Mouse (Mus musculus) thymus, postnatal 4 days (tissue): Measurements from ENCODE around the gene Prr19.
"Not testable (repeated sequence)": the region's sequence is repeated elsewhere in the genome, so short reads cannot be mapped to it uniquely, and the experiment has no call there.

Experiments
- DNase-seq: peaks from one replicate; pipeline ENCODE4 v3.0.0; 2021

The Prr19 gene

DNA sequence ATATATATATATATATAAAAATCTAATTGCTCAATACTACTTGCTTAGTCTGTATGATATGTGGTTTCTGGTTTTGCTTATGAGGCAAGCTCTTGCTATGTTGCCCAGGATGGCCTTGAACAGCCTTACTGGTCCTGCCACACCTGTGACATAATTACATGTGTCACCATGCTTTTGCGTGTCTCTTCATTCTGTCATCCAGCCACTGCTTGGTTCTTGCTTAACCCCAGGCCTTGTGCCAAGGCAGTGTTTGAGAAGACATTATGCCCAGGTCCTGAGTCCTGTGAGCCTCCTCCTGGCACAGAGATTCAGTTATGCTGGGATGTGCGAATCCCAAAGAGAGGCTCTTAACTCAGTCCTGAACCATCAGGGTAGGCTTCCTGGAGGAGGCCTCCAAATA lies 22.0 kb downstream of the Prr19 start:
- no peak for DNase-seq

DNA sequence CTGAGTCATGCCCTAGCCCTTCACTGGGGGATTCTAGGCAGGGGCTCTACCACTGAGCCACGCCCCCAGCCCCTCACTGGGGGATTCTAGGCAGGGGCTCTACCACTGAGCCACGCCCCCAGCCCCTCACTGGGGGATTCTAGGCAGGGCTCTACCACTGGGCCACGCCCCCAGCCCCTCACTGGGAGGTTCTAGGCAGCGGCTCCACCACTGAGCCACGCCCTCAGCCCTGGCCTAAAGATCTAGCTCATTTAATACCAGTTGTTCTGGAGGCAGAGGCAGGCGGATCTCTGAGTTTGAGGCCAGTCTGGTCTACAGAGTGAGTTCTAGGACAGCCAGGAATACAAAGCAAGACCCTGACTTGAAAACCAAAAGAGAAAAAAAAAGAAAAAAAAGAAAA lies 24.2 kb downstream of the Prr19 start:
- DNase-seq, result not testable (repeated sequence)

DNA sequence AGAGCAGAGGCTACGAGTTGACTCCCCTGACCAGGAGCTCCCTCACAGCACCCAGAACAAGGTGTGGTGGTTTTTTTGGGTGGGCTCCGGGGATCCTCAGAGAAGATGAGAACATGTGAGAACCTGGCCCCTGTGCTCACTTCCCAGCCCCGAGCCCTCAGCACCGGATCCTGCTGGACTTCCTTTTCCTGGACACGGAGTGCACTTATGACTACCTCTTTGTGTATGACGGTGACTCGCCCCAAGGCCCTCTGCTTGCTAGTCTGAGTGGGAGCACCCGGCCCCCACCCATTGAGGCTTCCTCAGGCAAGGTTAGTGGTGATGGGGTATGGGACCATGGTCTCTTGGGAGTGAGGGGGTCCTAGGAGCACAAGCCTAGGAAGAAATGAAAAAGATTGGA lies 25.0 kb downstream of the Prr19 start:
- no peak for DNase-seq

DNA sequence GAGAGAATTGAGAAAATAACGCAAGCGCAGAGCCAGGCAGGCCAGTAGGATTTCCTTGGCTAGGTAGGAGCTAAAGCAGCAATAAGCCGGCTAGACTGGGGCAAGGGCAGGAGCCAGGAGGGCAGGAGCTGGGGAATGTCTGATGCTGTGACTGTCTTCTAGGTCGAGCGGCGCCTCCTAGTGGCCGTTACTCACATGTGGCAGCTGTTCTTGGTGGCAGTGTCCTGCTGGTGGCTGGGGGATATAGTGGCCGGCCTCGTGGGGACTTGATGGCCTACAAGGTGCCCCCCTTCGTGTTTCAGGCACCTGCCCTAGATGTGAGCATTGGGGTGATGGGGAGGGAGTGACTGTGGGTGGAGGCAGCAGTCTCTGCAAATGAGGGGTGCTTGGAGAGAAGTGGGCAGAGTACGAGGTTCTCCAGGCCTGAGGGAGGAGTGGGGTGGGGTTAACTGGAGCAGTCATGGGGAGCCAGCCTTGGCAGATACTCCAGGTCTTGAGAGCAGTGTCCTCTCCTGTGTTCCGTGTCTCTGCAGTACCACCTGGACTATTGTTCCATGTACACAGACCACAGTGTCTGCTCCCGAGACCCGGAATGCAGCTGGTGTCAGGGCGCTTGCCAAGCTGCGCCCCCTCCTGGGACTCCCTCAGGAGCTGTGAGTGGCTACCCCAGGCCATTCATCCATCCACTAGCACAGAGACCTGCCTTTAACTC lies 32.5 kb downstream of the Prr19 start:
- DNase-seq, result peak; percentile 86

DNA sequence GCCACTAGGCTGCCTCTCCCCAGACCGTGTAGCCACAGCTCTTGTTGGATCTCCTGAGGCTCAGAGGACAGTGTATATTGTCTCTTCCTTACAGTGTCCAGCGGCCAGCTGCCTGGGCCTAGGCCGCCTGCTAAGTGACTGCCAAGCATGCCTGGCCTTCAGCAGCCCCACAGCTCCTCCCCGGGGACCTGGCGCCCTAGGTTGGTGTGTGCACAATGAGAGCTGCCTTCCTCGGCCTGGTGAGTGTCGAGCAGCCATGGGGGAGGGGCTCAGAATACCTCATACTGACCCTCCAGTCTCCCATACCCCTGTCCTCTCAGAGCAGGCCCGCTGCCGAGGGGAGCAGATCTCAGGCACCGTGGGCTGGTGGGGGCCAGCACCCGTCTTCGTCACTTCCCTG lies 33.3 kb downstream of the Prr19 start:
- DNase-seq, result no peak

DNA sequence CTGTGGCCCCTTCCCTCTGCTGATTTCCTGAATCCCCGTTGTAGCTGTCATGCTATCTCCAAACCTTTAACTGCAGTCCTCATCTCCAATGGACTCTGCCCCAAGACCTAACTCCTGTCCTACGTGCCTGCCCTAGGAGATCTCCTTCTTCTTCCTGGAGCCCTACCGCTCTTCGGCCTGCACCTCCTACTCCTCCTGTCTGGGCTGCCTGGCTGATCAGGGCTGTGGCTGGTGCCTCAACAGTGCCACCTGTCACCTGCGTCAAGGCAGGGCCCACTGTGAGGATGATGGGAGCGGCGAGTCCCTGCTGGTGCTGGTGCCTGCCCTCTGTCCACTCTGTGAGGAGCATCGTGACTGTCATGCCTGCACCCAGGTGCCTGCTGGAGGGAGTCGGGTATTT lies 38.1 kb downstream of the Prr19 start:
- no peak for DNase-seq

DNA sequence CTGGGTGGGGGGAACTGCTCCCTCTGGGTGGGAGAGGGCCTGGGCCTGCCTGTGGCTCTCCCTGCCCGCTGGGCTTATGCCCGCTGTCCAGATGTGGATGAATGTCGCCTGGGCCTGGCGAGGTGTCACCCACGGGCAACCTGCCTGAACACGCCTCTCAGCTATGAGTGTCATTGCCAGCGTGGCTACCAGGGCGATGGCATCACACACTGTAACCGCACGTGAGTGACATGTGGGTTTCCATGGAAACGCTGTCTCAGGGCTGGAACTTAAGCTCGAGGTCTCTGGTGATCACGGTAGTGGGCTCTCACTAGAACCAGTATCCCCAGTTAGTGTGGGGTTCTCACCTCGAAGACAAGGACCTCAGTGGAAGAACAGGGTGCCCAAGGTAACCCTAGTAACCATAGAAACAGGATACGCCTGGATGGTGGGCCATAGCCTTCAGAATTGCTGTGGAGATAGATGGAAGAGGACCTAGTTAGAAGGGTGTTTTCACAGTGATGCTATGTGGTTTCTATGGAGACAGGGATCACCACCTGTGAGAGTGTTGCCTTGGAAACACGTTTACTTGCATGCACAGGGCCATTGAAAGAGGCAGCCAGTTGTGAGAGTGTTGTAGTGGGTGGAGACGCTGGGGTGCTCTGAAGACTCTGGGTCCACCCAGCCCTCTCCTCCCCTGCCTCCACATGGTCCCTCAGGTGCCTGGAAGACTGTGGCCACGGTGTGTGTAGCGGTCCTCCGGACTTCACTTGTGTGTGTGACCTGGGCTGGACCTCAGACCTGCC lies 40.0 kb downstream of the Prr19 start:
- no peak for DNase-seq

DNA sequence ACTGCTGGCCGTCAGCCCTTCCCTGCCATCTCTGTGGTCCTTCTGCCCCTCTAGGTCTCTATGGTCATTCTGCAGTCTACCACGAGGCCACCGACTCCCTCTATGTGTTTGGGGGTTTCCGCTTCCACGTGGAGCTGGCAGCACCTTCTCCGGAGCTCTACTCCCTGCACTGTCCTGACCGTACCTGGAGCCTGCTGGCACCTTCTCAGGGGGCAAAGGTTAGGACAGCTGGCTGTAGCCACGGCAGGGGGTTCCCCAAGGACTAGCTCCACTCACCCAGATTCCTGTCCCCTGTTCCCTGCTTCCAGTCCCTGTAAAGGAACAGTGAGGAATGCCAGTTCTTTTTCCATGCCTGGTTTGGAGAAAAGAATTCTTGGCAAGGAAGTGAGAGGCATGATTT lies 47.6 kb downstream of the Prr19 start:
- DNase-seq, result no peak
